Mouse (Mus musculus) bone marrow, adult 2 months (tissue): ENCODE data around the gene Ccnt2. TPM values are rescaled to one million over a fixed set of nuclear protein-coding genes. Genes with fewer than 3 reads are reported as not detected.

Source experiments
- H3K27ac ChIP-seq: fragments of 200-500 bp; 2 replicates; pipeline ENCODE4 v1.5.1; 2012; ENCODE audit warnings: low read depth, mild to moderate bottlenecking, control low read depth, inconsistent platforms, low read length; ENCODE audit not compliant: control insufficient read depth, poor library complexity, insufficient read depth
- H3K4me1 ChIP-seq: fragments of 200-500 bp; 2 replicates; pipeline ENCODE4 v1.6.1; 2011; ENCODE audit warnings: low read length; ENCODE audit not compliant: control insufficient read depth, insufficient read depth
- H3K4me3 ChIP-seq: fragments of 200-500 bp; replicated peaks from 2 replicates; pipeline ENCODE3; 2011; ENCODE audit warnings: mild to moderate bottlenecking, low read depth, low read length, control low read depth; ENCODE audit not compliant: control insufficient read depth
- CTCF ChIP-seq: fragments of 200-500 bp; IDR thresholded peaks from 2 replicates; pipeline ENCODE4 v1.5.1; 2011; ENCODE audit warnings: low read length, control low read depth; ENCODE audit not compliant: control insufficient read depth, insufficient read depth
- POLR2A ChIP-seq: fragments of 200-500 bp; IDR thresholded peaks from 2 replicates; pipeline ENCODE4 v1.6.1; 2011; ENCODE audit warnings: low read depth, mild to moderate bottlenecking, control low read depth, low read length, borderline replicate concordance; ENCODE audit not compliant: control insufficient read depth
- WGBS: fragments of 180-500 bp; shearing (Covaris S2); methylation state at CpG from one replicate; pipeline ENCODE4 v1.1.7; 2018; 5-methylcytosine and 5-hydroxymethylcytosine counted together
- polyA plus RNA-seq: library from polyadenylated mRNA; stranded (reverse); fragments of >200 nt; gene quantifications from 2 replicates; pipeline ENCODE4 v1.2.4, GENCODE M21; 2011; ENCODE audit warnings: low replicate concordance; ENCODE audit not compliant: missing spikeins, insufficient read depth, insufficient read length

Ccnt2 gene
- polyA plus RNA-seq, 1 experiment, result 23.9 TPM

DNA sequence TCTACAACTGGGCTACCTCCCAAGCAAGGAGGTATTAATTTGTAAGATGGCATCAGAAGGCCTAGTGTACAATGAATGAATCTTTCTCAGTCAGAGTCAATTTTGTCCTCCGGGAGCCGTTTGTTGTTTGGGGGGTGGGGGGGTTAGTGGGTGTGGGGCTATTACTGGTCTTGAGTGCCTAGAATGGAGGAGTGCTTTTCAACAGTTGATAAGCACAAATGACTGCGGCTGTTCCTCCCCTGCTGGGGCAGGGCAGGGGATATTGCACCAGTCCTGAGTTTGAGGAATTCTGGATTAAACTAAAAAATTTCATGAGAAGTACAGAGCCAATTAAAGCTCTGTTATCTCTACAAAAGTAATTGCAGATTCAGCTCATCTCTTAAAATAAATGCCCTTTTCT lies 6.2 kb downstream of the Ccnt2 start:
- Histone ChIP-seq H3K4me1 (peaks cover 1% of the 10 kb centered on the region; the same call in 1 of the 2 replicates), H3K27ac (no peak overlapping the region), H3K4me3 (no peak overlapping the region)
- TF ChIP-seq POLR2A (no peak), CTCF (no peak)
- whole genome bisulfite sequencing, result 37% methylated on average over 3 of the region's 3 CpGs

DNA sequence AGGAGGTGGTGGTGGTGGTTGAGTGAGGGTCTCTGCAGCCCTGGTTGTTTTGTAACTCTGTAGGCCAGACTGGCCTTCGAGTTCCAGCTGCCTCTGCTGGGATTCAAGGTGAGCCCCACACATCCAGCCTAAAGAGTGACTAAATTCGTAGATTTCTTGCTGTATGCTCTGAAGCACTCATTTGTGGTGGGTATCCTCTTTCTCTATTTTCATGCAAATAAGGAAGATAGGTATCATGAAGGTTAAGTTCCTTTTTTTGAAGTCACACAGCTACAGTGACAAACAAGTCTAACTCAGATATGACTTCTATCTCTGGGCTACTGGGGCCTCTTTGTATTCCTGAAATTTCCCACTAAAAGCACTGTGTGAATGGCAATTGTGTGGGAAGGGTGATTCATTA lies 6.9 kb downstream of the Ccnt2 start:
- no peak overlapping the region; the same call in 1 of the 2 replicates for H3K27ac ChIP-seq
- no peak for TF ChIP-seq CTCF
- no peak for TF ChIP-seq POLR2A
- peaks cover 1% of the 10 kb centered on the region; the same call in 1 of the 2 replicates for H3K4me1 ChIP-seq
- H3K4me3 ChIP-seq, result no peak overlapping the region
- 29% methylated on average over 2 of the region's 2 CpGs for WGBS

DNA sequence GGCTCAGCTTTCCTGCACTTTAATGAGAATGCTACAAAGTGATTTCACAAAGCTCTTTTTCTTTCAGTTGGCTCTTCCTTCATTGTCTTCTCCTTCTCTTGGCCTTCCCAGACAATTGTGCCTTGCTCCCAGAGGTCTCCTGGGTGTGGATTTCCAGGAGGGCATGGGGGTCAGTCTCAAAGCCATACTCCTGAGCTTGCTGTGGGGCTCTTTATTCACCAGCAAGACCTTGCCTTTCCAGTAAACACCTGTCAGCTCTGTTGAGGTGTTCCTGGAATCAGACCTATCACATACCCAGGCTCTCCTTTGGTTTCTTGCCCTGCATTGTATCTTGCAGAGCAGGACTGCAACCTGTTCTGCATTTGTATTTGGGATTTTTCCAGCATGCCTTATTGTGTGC lies 9.9 kb downstream of the Ccnt2 start:
- Histone ChIP-seq H3K4me3 (no peak overlapping the region), H3K27ac (no peak overlapping the region), H3K4me1 (peaks cover 1% of the 10 kb centered on the region; the same call in 1 of the 2 replicates)
- TF ChIP-seq CTCF, result no peak
- no peak for TF ChIP-seq POLR2A

DNA sequence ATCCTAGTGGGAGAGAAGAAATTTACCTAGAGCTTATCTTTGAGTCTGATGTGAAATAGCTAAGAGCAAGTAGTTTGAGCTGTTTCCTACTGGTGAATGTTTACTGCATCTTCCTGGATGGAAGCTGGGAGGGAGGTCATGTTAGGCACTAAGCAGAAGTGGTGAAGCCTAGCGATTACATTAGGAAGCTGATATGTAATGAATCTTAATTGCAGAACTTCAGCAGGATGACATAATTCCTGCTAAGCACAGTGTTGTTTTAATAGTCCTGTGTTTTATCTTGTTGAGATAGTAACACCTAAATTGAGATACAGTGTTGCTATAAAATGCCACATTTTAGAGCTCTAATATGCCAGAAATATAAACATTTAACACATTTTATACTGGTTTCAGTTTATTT lies 11.9 kb downstream of the Ccnt2 start:
- Histone ChIP-seq H3K27ac (no peak overlapping the region), H3K4me1 (no peaks in the 10 kb centered on the region; the same call in 1 of the 2 replicates), H3K4me3 (no peak overlapping the region)
- 10% methylated on average over 1 of the region's 1 CpGs for WGBS
- TF ChIP-seq POLR2A (no peak), CTCF (no peak)

DNA sequence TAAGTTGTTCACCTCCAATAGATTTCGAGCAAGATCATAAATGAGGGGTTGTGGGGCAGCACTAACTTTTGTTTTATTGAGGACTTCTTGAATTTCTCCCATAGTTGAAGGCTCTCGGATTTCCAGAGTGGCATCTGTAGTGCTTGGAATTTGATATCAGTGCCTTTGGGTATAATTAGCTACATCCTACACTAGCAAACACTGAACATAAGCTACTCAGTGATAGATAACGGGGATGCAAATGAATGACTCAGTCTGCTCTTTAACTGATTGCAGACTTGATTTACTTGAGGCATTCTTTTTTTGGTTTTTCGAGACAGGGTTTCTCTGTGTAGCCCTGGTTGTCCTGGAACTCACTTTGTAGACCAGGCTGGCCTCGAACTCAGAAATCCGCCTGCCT lies 15.0 kb downstream of the Ccnt2 start:
- Histone ChIP-seq H3K27ac (no peak overlapping the region), H3K4me1 (no peaks in the 10 kb centered on the region; the same call in 1 of the 2 replicates), H3K4me3 (no peak overlapping the region)
- TF ChIP-seq POLR2A, result no peak
- no peak for TF ChIP-seq CTCF
- 81% methylated on average over 6 of the region's 6 CpGs for WGBS

DNA sequence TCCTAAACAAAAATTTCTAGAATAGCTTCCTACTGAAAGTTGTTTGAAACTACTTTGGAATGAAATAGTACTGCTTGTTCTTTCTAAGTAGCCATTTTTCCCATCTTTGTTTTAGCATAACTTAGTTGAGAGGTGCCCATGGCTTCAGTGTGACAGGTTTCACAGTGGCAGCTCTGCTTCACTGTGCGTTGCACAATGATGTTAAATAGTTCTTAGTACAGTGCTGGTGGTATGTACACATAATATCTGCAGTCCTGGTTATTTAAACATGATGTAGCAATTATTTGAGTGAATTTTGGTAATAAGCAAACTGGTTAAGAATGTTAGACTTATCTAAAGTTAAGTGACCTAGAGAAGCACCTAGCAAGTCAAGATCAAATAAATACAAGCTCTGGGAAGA lies 19.5 kb downstream of the Ccnt2 start:
- 92% methylated on average over 1 of the region's 1 CpGs for WGBS
- H3K4me3 ChIP-seq, result no peak overlapping the region
- H3K27ac ChIP-seq, result no peak overlapping the region
- no peaks in the 10 kb centered on the region for H3K4me1 ChIP-seq
- no peak for TF ChIP-seq CTCF
- TF ChIP-seq POLR2A, result no peak

DNA sequence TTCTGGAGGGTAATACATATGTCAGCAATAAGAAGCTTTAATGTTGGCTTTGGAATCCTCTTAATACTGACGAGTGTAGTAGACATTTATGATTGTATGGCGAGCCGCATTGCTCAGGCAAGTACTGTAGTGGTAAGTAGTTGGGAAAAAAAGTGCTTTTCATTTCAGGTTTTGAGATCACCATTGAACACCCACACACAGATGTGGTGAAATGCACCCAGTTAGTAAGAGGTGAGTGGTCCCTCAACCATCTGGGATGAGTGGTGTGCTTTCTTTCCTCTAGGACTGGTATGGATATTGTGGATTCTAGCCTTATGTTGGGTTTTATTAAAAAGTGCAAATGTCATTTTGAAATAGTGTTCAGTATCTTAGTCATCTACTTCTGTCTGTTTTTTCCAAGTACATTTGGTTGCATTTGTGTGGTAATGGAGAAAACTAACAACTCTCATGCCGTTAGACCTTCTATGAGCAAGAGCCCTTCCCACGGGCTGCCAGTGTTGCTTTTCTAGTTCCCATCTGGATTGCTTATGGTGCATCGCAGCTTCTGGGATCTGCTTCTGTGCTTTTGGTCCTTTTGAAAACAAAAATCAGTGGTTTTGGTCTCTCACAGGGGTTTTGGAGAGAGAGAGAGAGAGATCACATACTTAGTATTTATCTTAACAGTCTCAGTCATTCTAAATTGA lies 21.3 kb downstream of the Ccnt2 start:
- H3K4me1 ChIP-seq, result no peaks in the 10 kb centered on the region
- no peak overlapping the region for H3K27ac ChIP-seq
- TF ChIP-seq CTCF, result no peak
- TF ChIP-seq POLR2A, result no peak
- 88% methylated on average over 6 of the region's 6 CpGs for WGBS
- H3K4me3 ChIP-seq, result no peak overlapping the region

DNA sequence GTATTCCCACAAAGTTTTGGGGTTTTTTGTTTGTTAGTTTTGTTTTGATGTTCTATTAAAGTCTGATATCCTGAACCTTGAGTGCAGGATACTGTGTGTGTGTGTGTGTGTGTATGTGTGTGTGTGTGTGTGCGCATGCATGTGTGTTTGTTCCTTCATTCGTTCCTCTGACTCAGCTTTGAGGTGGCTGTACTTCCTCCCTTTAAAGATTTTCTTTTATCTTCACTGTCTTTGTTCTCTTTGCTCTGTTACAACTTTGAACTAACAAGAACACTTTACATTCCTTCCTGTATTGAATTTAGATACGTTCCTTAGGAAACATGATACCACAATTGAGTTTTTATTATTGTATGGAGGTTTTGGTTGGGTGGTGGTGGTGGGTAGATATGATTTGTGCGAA lies 22.4 kb downstream of the Ccnt2 start:
- Histone ChIP-seq H3K27ac (no peak overlapping the region), H3K4me1 (no peaks in the 10 kb centered on the region), H3K4me3 (no peak overlapping the region)
- no peak for TF ChIP-seq CTCF
- no peak for TF ChIP-seq POLR2A
- WGBS, result 54% methylated on average over 4 of the region's 4 CpGs

DNA sequence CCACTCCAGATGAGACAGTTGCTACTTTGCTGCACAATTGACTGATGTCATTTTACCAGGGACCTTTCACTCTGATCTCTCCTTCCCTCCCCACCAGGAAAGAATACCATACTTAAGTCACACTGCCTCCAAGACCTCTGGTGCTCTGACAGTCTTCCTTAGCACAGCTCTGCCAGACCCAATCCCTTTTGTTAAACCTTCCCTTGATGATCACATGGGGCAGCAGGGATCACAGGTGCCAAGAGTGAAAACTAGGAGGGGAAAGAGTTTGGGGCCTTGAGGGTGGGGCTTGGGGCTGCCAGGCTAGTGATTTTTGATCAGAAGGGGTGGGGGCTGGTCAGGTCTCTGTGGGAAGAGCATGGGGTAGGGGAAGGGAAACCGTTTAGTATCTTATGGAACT lies 22.8 kb downstream of the Ccnt2 start:
- TF ChIP-seq POLR2A, result no peak
- no peak for TF ChIP-seq CTCF
- 69% methylated on average over 1 of the region's 1 CpGs for WGBS
- H3K4me1 ChIP-seq, result no peaks in the 10 kb centered on the region
- no peak overlapping the region for H3K27ac ChIP-seq
- H3K4me3 ChIP-seq, result no peak overlapping the region
